Mouse (Mus musculus): Measurements from ENCODE around the gene Polr1a. TPM values are rescaled to one million over a fixed set of nuclear protein-coding genes. Genes with fewer than 3 reads are reported as not detected.
"Not testable (repeated sequence)": the region's sequence is repeated elsewhere in the genome, so short reads cannot be mapped to it uniquely, and the experiment has no call there.

Gene Polr1a
- polyA plus RNA-seq, 1 experiment from 2014 or later: 38.2 TPM

GRCm38 (mm10) chr6:71909384-71909783 is 531 bp downstream of the Polr1a start:
- Histone ChIP-seq H3K9ac (replicated peaks; ENCODE audit: low read length) (peak overlapping the region; percentile 67; the same call in 1 of the 2 replicates), H3K27me3 (ENCODE audit: control insufficient read depth, insufficient read depth, low read length) (no peaks in the 10 kb centered on the region), H3K4me2 (ENCODE audit: low read depth, low read length) (peak overlapping the region; percentile 39), H3K4me3 (ENCODE audit: low read depth, low read length) (peak overlapping the region; percentile 58), H3K27ac (replicated peaks; ENCODE audit: low read depth, low read length) (no peak overlapping the region), H3K36me3 (replicated peaks; ENCODE audit: control insufficient read depth, insufficient read depth, low read depth, low read length) (no peaks in the 10 kb centered on the region; the same call in 1 of the 2 replicates), H3K4me1 (ENCODE audit: control insufficient read depth, insufficient read depth, low read length) (no peaks in the 10 kb centered on the region), H3K9me3 (replicated peaks; ENCODE audit: control insufficient read depth, low read length) (no peaks in the 10 kb centered on the region)
- DNase-seq (ENCODE audit: low spot score): no peak
- ATAC-seq (replicated peaks; ENCODE audit: insufficient number of reproducible peaks, low FRiP score, low TSS enrichment, low read depth): no peak
- 25% methylated on average over 10 of the region's 10 CpGs for WGBS

DNA sequence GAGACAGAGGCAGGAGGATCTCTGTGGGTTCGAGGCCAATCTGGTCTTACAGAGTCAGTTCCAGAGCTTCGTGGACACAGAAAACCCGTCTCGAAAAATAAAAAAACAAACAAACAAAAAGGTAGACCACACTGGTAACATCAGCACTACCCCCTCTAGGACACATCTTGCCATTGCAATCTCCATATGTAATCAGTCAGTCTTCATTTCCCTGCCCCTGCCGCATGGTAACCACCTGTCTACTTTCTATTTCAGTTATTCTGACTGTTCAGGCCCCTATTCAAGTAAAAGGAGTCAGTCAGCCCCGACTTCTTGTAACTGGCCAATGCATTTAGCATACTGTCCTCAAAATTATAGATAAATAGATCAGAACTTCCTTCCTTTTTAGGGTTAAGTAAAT is 987 bp downstream of the Polr1a start:
- H3K9me3 ChIP-seq (replicated peaks; ENCODE audit: control insufficient read depth, low read length): no peaks in the 10 kb centered on the region
- H3K9ac ChIP-seq (replicated peaks; ENCODE audit: low read length): no peak overlapping the region
- H3K36me3 ChIP-seq (replicated peaks; ENCODE audit: control insufficient read depth, insufficient read depth, low read depth, low read length): no peaks in the 10 kb centered on the region; the same call in 1 of the 2 replicates
- peak overlapping the region; percentile 39 for H3K4me2 ChIP-seq (ENCODE audit: low read depth, low read length)
- H3K27me3 ChIP-seq (ENCODE audit: control insufficient read depth, insufficient read depth, low read length): no peaks in the 10 kb centered on the region
- no peaks in the 10 kb centered on the region for H3K4me1 ChIP-seq (ENCODE audit: control insufficient read depth, insufficient read depth, low read length)
- H3K27ac ChIP-seq (replicated peaks; ENCODE audit: low read depth, low read length): no peak overlapping the region
- H3K4me3 ChIP-seq (ENCODE audit: low read depth, low read length): peak overlapping the region; percentile 58
- ATAC-seq (replicated peaks; ENCODE audit: insufficient number of reproducible peaks, low FRiP score, low TSS enrichment, low read depth): no peak
- 75% methylated on average over 6 of the region's 6 CpGs for WGBS
- peak; percentile 26 for DNase-seq (ENCODE audit: low spot score)

GRCm38 (mm10) chr6:71911686-71912450 is 3.0 kb downstream of the Polr1a start:
- no peak overlapping the region for H3K4me3 ChIP-seq (ENCODE audit: low read depth, low read length)
- H3K27ac ChIP-seq (replicated peaks; ENCODE audit: low read depth, low read length): no peak overlapping the region
- DNase-seq (ENCODE audit: low spot score): no peak
- no peaks in the 10 kb centered on the region for H3K27me3 ChIP-seq (ENCODE audit: control insufficient read depth, insufficient read depth, low read length)
- no peak for ATAC-seq (replicated peaks; ENCODE audit: insufficient number of reproducible peaks, low FRiP score, low TSS enrichment, low read depth)
- 74% methylated on average over 5 of the region's 5 CpGs for WGBS
- H3K9ac ChIP-seq (replicated peaks; ENCODE audit: low read length): no peak overlapping the region
- no peaks in the 10 kb centered on the region for H3K36me3 ChIP-seq (replicated peaks; ENCODE audit: control insufficient read depth, insufficient read depth, low read depth, low read length)
- no peaks in the 10 kb centered on the region for H3K9me3 ChIP-seq (replicated peaks; ENCODE audit: control insufficient read depth, low read length)
- H3K4me1 ChIP-seq (ENCODE audit: control insufficient read depth, insufficient read depth, low read length): no peaks in the 10 kb centered on the region
- H3K4me2 ChIP-seq (ENCODE audit: low read depth, low read length): no peak overlapping the region

DNA sequence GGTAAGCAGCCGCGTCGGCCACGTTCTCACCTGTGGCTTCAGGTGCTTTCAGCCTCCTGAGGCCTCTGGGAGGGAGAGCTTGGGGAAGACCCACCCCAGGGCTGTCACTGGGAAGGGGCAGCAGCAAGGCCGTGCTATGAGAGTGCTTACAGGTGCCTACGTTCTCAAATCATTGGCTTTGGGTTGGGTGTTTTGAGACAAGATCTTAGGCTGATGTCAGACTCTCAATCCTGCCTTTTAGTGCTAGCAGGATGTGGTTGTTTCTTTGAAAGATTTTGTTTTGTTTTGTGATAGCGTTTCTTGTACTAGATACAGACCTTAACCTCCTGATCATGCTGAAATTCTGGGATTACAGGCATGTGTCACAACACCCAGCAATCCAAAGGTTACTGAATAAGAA is 11.9 kb downstream of the Polr1a start:
- H3K27ac ChIP-seq (replicated peaks; ENCODE audit: low read depth, low read length): no peak overlapping the region
- no peak overlapping the region for H3K4me2 ChIP-seq (ENCODE audit: low read depth, low read length)
- WGBS: 90% methylated on average over 7 of the region's 7 CpGs
- H3K9ac ChIP-seq (replicated peaks; ENCODE audit: low read length): no peak overlapping the region
- no peak for DNase-seq (ENCODE audit: low spot score)
- no peak for ATAC-seq (replicated peaks; ENCODE audit: insufficient number of reproducible peaks, low FRiP score, low TSS enrichment, low read depth)
- no peak overlapping the region for H3K4me3 ChIP-seq (ENCODE audit: low read depth, low read length)
- no peaks in the 10 kb centered on the region for H3K4me1 ChIP-seq (ENCODE audit: control insufficient read depth, insufficient read depth, low read length)
- no peaks in the 10 kb centered on the region for H3K9me3 ChIP-seq (replicated peaks; ENCODE audit: control insufficient read depth, low read length)
- no peaks in the 10 kb centered on the region for H3K27me3 ChIP-seq (ENCODE audit: control insufficient read depth, insufficient read depth, low read length)
- H3K36me3 ChIP-seq (replicated peaks; ENCODE audit: control insufficient read depth, insufficient read depth, low read depth, low read length): peaks cover 2% of the 10 kb centered on the region; the same call in 1 of the 2 replicates

DNA sequence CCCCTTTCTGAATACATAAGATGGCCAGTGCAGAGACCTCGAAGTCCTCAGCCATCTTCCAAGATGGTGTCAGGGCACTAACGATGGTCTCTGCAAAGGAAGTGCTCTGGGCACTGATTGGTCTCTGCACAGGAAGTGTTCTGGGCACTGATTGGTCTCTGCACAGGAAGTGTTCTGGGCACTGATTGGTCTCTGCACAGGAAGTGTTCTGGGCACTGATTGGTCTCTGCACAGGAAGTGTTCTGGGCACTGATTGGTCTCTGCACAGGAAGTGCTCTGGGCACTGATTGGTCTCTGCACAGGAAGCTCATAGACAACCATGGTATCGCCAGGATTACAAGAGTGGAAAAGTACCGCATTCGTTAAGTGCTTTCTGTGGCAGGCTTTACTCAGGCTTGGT is 16.4 kb downstream of the Polr1a start:
- H3K36me3 ChIP-seq (replicated peaks; ENCODE audit: control insufficient read depth, insufficient read depth, low read depth, low read length); H3K4me3 ChIP-seq (ENCODE audit: low read depth, low read length); H3K4me1 ChIP-seq (ENCODE audit: control insufficient read depth, insufficient read depth, low read length); H3K4me2 ChIP-seq (ENCODE audit: low read depth, low read length); H3K27ac ChIP-seq (replicated peaks; ENCODE audit: low read depth, low read length); DNase-seq (ENCODE audit: low spot score); H3K9ac ChIP-seq (replicated peaks; ENCODE audit: low read length); H3K27me3 ChIP-seq (ENCODE audit: control insufficient read depth, insufficient read depth, low read length); H3K9me3 ChIP-seq (replicated peaks; ENCODE audit: control insufficient read depth, low read length); ATAC-seq (replicated peaks; ENCODE audit: insufficient number of reproducible peaks, low FRiP score, low TSS enrichment, low read depth): not testable (repeated sequence)
- WGBS: 86% methylated on average over 5 of the region's 5 CpGs

- Histone ChIP-seq H3K36me3 (replicated peaks; ENCODE audit: control insufficient read depth, insufficient read depth, low read depth, low read length) (peaks cover 7% of the 10 kb centered on the region), H3K4me1 (ENCODE audit: control insufficient read depth, insufficient read depth, low read length) (no peaks in the 10 kb centered on the region), H3K9me3 (replicated peaks; ENCODE audit: control insufficient read depth, low read length) (no peaks in the 10 kb centered on the region), H3K9ac (replicated peaks; ENCODE audit: low read length) (no peak overlapping the region), H3K4me2 (ENCODE audit: low read depth, low read length) (no peak overlapping the region), H3K27me3 (ENCODE audit: control insufficient read depth, insufficient read depth, low read length) (no peaks in the 10 kb centered on the region), H3K27ac (replicated peaks; ENCODE audit: low read depth, low read length) (no peak overlapping the region), H3K4me3 (ENCODE audit: low read depth, low read length) (no peak overlapping the region)
- ATAC-seq (replicated peaks; ENCODE audit: insufficient number of reproducible peaks, low FRiP score, low TSS enrichment, low read depth) (no peak), DNase-seq (ENCODE audit: low spot score) (peak; percentile 66)
Measured at GRCm38 (mm10) chr6:71927911-71928310, 19.1 kb downstream of the Polr1a start.

GRCm38 (mm10) chr6:71930053-71930452 is 21.2 kb downstream of the Polr1a start:
- no peak overlapping the region for H3K4me2 ChIP-seq (ENCODE audit: low read depth, low read length)

GRCm38 (mm10) chr6:71930830-71931437 is 22.1 kb downstream of the Polr1a start:
- Histone ChIP-seq H3K27me3 (ENCODE audit: control insufficient read depth, insufficient read depth, low read length) (no peaks in the 10 kb centered on the region), H3K36me3 (replicated peaks; ENCODE audit: control insufficient read depth, insufficient read depth, low read depth, low read length) (peaks cover 5% of the 10 kb centered on the region)
- WGBS: 87% methylated on average over 12 of the region's 12 CpGs

More at GRCm38 (mm10) chr6:71930053-71930452, 21.2 kb downstream of the Polr1a start:
- Histone ChIP-seq H3K9ac (replicated peaks; ENCODE audit: low read length) (no peak overlapping the region), H3K27ac (replicated peaks; ENCODE audit: low read depth, low read length) (no peak overlapping the region), H3K4me1 (ENCODE audit: control insufficient read depth, insufficient read depth, low read length) (no peaks in the 10 kb centered on the region), H3K9me3 (replicated peaks; ENCODE audit: control insufficient read depth, low read length) (no peaks in the 10 kb centered on the region), H3K36me3 (replicated peaks; ENCODE audit: control insufficient read depth, insufficient read depth, low read depth, low read length) (peaks cover 5% of the 10 kb centered on the region), H3K27me3 (ENCODE audit: control insufficient read depth, insufficient read depth, low read length) (no peaks in the 10 kb centered on the region), H3K4me3 (ENCODE audit: low read depth, low read length) (no peak overlapping the region)
- ATAC-seq (replicated peaks; ENCODE audit: insufficient number of reproducible peaks, low FRiP score, low TSS enrichment, low read depth) (no peak), DNase-seq (ENCODE audit: low spot score) (no peak)
- 90% methylated on average over 10 of the region's 10 CpGs for WGBS

More at GRCm38 (mm10) chr6:71930830-71931437, 22.1 kb downstream of the Polr1a start:
- no peaks in the 10 kb centered on the region for H3K9me3 ChIP-seq (replicated peaks; ENCODE audit: control insufficient read depth, low read length)
- no peak overlapping the region for H3K27ac ChIP-seq (replicated peaks; ENCODE audit: low read depth, low read length)
- no peak overlapping the region for H3K4me3 ChIP-seq (ENCODE audit: low read depth, low read length)
- DNase-seq (ENCODE audit: low spot score) (no peak), ATAC-seq (replicated peaks; ENCODE audit: insufficient number of reproducible peaks, low FRiP score, low TSS enrichment, low read depth) (no peak)
- no peak overlapping the region for H3K4me2 ChIP-seq (ENCODE audit: low read depth, low read length)
- H3K9ac ChIP-seq (replicated peaks; ENCODE audit: low read length): no peak overlapping the region
- no peaks in the 10 kb centered on the region for H3K4me1 ChIP-seq (ENCODE audit: control insufficient read depth, insufficient read depth, low read length)
